Mouse (Mus musculus) cerebellum, adult 9-10 months (tissue): ENCODE data around the gene Atxn1.

Experiments
- DNase-seq: peaks from one replicate; pipeline ENCODE4 v3.0.0; 2022

Gene Atxn1

DNA sequence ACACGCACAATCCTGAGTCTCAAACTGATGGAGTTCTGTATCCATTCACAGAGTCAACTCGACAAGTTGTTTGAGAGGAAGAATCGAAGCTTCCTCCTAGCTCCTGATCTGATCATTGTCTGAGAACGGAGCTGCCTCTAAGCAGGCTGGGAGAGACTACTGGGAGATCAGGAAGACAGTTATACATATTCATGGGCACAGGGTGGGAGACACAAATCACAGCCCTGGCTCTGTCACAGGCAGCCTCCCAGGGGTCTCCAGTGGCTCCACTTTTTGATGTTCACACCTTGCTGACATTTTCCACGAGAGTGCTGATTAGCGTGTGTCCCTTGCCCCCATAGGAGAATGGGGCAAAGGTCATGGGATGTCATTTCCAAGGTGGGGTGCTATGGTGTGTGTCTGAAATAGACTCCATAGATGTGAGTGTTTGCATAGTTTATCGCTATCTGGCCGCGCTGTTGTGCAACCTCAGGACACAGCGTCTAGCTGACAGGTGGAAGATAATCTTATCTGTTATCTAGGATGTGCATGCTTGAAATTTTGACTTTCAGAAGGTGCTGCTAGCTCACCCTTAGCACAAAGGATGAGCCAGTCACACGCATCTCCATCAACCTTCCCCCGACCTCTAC lies 105.6 kb downstream of the Atxn1 start:
- no peak for DNase-seq

DNA sequence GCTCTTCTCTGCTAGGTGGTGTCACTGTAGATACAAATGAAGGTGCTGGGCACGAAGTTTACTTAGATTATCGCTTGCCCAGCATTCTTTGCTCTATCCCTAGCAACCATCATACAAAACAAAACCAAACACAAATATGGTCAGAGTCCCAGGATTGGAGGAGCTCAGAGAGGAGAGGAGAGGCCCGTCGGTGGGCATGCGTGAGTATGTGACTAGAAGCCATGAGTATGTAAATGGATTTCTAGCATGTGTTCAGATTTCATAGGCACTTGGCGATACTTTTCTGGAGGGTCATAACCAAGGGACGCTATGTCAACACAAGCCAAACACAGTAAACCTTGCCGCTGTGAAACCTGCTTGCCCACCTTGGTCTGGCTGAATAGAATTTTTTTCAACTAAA lies 107.4 kb downstream of the Atxn1 start:
- no peak for DNase-seq

DNA sequence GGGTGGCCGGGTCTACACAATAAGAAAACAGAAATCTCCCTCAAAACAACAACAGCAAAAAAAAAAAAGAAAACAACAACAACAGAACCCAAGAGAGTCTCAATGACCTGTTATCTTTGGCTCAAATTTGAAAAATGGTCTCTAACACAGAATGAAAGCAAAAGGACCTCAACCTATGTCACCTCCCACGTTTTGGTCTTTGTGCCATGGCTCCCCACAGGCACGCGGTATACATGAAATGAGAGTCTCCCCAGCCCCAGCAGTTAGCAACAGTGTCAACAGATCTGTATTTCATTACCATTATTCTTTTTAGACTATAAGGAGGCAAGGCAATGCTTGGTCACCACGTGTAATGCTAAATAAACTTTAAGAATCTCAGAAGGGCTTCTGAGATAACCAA lies 110.3 kb downstream of the Atxn1 start:
- no peak for DNase-seq

DNA sequence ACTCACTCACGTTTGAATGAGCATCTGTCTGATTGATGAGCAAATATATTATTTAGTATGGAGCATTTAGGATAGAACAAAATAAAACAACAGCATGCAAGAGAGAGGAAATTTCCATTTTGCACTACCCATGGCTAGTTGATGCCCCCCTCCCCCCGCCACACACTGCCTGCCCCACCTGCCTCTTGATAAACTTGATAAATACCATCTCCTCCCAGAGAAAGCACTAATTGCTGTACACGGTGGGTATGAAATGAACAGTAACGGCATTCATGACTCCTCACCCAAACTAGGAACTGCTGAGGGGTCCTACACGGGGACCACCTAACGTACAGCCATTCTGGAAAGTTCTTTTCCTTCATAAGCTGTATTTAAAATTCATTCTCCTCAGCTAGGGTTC lies 111.1 kb downstream of the Atxn1 start:
- no peak for DNase-seq

DNA sequence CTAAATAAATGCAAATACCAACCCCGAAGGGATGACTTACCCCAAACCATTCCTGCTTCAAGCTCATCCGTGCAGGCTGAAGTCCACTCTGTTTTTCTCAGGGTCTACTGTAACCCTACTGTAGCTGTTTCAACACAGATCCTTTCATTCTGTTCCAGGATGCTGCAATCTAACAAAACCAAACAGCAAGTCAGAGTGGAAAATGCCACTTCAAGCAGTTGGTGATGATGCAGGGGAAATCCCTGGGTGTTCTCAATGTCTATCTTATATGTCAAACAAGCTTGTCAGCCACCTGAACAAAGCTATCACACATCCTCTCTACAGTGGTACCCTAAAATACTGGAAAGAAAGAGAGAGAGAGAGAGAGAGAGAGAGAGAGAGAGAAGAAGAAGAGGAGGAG lies 112.5 kb downstream of the Atxn1 start:
- DNase-seq = no peak

DNA sequence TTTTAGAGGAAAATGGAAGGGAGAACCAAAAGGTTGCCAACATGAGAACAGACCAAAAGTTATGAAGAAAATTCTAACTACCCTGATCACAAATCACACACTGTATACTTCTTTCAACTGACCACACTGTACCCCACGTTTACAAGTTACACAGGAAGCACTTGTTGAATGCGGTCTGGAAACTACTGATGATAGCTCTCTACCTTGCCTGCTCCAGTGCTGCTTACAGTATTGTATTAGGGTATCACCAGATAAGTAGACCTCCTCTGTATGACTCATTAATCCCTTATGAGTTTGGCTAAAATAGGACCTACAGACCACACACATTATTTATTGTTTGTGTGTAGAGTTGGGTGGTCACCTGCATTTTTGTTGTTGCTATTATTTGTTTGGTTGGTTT lies 113.1 kb downstream of the Atxn1 start:
- DNase-seq = no peak

DNA sequence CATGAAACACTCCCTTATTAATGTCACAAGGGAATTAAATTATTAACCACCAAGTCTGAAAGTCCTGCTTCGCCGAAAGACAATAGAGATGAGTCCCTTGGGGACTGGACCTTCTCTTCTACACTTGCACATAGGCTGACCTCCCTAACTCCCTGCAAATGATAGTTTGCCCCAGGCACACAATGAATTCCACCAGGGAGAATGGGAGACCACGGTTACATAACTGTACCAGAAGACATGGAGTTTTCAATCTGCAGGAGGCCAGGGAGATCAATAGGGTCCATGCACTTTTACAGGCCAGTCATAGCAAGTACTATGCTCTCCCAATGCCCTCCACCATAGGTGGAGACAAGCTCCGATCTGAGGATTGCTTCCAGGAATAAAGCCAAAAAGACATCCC lies 113.7 kb downstream of the Atxn1 start:
- DNase-seq = no peak

DNA sequence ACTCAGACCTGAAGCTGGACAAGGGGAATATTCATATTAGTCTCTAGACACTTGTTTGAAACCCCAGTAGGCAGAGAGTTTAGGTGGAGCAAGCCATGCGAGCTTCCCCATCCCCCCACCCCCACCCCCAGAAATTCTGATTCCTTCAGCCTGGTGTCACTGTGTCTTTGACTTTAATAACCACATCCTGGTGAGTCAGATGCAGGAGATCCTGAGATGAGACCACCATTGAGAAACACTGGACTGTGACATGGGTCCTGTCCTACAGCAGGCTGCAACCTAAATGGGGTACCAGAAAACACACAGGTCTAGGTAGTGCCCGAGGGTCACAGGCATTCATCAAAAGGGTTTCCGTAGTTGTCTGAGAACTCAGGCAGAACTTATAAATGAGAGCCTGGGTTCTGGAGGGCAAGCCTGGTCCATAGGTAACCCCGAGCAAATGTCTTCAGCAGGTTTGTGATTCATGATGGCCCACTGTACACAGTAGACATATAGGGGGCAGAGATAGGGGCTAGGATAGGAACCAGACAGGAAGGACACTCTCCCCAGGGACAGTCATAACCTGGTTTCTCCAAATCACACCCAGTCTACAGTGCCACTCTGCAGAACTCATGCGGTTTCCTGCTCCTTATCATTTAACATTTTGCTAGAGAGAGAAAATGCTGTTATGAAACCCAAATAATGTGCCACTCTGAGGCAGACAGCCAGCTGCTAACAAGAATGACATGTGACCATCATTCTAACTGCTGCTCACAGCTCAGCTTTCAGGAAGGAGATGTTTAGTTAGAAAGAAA lies 114.4 kb downstream of the Atxn1 start:
- no peak for DNase-seq

DNA sequence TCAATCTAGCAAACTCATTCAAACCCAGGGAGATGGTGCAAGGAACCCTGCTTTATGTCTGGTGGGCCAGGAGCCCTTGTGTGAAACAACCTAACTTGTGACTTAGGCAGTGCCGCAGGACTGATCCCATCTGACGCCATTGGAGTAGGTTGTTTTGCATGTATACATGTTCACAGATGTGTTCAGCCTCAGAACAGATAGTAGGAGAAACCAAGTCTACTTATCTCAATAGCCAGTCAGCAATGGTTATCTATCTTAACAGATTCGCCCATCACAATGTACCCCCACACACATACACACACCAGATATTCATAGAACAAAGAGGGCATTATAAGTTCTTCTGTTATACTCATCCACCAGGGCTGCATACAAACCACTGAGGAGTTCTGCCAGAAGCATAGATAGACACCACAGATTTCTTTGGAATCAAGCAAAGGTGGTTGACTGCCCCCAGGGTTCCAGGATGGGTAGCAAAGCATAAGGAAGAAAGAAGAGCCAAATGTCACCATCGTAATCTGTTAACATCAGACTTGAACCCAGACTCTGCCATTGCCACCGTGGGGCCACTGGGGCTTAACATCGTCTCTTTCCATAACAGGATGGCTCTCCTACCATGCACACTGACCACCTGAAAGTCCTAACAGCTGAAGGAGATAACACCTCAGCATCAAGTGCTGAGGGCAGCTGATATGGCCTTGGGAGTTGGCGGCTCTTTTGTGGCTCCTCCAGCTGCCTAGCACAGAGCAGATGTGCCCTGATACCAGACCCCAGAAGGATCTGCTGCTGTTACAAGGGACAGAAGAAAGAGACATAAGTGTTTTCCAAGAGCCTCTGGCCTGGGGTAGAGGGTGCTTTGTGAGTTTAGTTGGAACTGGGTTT lies 115.4 kb downstream of the Atxn1 start:
- DNase-seq = no peak

DNA sequence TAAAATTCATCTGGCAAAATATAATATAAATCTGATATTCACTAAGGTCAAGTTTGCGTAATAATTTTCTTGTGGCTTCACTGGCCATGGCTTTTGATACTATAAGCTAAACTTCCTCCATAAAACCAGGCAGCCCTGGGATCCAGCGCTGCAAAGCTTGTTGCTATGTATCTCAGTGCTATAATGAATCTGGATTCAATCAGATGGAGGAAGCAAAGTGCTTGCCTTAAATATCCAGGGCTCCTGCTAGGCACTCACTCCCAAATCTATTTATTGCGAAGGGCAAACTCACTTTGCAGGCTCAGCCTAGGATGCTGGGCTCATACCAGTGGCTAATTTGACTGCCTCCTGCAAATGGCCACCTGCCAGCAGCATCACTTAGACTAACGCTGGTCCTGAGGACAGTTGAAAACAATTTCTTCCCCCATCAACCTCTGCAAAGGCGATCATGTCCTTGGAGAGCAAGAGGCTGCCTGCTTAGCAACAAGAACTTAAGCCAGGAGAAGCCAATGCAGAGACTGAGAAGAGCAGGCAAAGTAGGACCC lies 122.2 kb downstream of the Atxn1 start:
- no peak for DNase-seq

DNA sequence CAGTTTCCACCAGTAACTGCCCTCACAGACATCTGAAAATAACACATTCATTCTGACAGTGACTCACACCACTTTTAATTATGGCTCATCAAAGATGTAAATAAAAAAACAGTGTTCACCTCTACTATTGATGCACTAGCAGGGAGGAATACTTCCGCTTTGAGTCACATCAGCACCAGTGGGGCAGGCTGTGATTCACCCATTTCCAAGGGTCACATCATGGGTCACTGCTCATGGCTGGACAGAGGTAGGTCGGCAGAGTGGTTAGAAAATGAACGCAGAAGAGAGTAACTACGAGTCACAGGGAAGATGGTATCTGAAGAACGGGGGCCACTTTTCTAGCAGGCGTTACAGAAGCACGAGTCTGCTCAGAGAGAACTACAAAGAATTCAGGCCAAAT lies 124.9 kb downstream of the Atxn1 start:
- no peak for DNase-seq

DNA sequence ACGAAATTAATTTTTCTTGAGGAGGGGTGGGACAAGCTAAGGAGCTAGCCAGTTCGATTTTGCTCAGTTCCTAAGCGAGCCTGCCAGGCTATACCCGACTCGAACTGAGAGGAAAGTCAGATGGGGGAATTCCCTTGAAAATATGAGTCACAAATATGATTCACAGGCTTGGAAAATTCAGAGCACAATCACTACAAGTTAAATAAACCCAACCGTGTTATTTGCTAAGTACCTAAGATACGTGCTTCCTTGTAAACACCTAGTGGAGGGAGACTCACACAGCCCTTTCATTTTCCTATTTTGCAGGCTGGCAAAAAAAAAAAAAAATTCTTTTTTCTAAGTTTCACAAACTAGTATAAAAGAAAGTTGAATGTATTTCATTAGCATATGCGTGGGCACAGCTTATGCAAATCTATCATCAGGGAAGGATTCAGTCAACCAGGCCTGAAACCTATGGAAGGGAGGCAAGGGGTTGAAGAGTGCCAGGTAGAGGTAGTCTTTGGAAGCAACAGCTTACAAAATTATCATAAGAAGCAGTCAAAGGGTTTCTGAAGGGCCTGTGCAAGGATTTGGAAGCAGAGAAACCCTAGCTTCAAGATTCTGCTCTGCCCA lies 127.1 kb downstream of the Atxn1 start:
- DNase-seq = no peak

DNA sequence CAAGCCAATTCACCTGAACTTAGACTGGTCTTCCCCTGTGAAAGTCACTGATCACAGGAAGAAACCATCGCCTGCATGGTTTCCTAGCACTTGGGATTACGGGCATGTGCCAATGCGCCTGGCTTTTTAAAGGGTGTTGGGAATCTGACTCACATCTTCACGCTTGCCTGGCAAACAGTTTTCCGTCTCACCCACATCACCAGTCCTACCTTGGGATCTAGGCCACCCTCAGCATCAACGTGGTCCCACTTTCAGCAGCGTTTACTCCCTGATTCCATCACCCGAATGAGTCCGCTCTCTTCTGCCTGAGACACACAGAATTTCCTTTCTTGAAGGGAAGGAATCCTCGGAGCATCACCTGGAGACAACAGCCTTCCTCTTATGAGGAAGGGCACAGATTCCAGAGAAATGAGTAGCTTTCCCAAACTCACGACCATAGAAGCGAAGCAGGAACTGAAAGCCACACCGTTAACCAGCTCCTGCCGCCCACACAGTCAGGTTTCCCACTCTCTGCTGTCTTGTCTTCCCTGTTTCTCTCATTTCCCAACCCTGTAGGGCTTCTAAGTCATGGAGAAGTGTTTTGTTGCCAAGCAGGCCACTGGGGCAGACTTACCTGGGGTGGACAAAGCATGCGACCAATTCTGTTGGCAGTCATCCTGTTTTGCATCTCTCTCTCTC lies 128.3 kb downstream of the Atxn1 start:
- no peak for DNase-seq

DNA sequence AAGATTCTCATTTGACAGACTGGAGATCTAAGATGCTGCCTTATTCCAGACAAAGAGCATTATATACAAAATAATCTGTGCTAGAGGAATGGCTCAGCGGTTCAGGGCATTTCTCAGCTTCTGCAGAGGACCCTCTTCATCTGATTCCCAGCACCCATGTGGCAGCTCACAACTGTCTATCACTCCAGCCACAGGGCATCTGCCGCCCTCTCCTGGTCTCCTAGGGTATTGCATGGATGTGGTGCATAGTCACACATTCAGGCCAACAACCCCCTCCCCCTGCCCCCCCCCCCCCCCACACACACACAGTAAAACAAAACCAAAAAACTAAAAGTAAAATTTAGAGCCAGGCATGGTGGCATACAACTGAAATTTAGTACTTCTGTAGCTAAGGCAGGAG lies 130.5 kb downstream of the Atxn1 start:
- DNase-seq = no peak

DNA sequence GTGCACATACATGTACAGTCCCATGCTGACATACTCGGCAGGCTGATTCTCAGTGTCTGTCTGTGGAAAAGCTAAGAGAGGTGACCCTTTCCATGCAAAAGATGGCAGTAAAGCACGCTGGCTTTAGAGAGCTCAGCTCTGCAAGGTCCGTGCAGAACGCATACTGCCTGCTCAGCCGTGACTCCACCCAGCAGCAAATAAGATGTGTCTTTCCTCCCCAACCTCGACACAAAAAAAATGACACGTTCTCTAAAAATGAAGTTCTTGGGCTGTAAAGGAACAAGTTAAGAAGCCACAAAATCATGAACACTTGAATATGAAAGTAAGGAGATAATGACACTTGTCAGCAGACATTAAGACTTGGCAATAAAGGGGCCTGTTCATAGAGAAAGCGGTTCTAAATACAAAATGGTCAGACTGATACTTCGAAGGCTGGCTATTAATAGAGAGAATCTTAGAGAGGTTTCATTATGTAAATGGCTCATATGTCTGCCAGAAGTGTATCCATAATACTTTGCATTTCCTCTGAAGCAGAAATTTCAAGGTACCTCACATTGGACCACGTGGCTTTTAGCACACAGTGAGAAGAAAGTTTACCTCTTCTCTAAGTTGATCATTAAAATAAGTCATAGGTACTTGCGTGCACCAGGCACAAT lies 132.0 kb downstream of the Atxn1 start:
- no peak for DNase-seq

DNA sequence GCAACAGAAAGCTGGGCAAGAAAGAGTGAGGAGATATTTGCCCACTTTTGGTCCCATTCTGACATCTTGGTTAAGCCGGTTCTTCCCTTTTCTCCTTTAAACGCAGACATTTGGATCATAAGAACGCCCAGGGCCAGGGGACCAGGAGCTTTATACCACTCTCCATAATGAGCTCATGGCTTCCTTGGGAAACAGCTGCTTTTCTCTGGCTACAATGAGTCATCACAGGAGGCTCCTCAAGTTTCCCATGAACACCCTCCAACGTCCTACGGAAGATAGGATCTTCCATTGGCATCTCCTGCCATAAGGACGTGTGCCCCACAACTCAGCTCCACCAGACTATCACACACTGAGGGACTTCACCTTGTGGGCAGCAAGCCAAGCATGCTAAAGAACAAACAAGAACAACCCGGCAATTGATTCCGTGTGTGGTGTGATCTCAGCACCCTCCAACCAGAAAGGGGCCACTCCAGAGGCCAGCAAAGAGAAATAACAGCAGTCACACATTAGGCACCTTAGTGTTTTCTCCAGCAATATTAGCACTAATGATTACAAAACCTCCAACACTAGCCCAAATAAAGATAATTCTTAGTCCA lies 135.4 kb downstream of the Atxn1 start:
- no peak for DNase-seq

DNA sequence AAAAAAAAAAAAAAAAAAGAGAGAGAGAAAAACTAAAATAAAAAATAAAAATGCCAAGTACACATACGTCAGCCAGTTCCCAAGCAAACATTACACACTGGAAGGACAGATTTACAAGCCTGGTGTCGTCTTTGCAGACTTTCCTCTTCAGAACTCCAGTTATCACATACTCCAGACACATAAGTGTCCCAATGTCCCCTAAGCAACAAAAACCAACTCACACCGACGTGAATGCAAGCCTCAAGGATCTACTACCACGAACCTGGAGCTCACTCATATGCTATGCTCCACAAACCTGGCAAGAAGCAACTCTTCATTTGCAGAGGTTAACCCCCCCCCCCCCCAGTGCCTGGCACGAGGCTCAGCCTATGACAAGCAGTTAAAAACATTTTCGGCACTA lies 136.8 kb downstream of the Atxn1 start:
- DNase-seq = no peak

DNA sequence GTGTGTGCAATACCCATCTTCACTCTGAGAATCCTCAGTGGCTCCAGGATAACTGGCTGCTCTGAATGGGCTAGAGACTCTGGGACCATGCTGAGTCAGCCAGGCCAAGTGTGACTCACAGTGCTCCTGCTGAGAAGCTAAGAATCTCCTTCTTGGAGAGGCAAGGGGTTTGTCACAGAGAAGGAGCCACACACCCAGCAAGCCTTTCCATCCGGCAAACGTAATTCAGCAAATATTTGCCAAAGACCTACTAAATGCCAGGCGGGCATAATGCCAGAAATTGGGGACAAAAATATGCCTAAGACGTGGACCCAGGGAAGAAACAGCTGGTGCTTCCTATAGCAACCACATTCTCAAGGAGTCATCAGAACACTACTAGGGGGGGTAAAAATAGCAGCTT lies 137.2 kb downstream of the Atxn1 start:
- peak; percentile 79 for DNase-seq

DNA sequence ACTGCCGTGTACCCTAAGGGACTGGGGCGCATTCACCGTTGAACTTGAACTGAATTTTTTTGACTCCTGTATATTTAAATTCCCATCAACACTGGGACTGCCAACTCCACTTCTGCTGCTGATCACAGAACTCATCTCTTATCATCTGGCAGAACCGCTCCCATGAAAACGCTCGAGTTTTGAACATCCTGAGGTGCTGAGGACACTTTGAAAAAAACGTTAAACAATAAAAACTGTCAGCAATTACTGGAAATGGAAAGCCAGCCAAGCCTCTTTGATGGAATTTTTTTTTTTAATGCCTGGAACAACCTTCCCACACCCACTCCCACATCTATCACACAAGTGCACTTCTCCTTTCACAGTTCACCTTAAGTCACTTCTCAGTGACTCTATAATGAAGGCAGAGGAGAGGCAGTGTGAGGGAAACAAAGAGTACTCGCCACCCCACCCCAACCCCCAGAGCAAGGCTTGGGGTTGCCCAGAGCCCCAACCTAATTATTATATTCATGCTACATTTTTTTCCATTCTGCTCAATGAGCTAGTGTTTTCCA lies 137.7 kb downstream of the Atxn1 start:
- no peak for DNase-seq

DNA sequence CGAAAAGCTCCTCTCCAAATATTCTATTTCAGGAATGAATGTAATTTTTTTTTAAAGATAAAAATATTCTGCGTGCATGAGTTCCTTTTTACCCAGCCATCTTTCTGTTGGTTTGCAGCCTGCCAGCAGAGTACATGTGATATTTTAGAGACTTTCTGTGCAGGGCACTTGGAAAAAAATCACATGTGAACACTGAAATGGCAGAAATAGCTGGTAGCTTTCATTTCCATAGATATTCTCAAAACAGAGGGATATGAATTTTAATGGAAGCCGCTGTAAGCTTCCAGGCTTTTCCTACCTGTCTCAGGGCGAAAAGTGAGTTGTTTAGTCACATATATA lies 142.3 kb downstream of the Atxn1 start:
- DNase-seq = no peak

DNA sequence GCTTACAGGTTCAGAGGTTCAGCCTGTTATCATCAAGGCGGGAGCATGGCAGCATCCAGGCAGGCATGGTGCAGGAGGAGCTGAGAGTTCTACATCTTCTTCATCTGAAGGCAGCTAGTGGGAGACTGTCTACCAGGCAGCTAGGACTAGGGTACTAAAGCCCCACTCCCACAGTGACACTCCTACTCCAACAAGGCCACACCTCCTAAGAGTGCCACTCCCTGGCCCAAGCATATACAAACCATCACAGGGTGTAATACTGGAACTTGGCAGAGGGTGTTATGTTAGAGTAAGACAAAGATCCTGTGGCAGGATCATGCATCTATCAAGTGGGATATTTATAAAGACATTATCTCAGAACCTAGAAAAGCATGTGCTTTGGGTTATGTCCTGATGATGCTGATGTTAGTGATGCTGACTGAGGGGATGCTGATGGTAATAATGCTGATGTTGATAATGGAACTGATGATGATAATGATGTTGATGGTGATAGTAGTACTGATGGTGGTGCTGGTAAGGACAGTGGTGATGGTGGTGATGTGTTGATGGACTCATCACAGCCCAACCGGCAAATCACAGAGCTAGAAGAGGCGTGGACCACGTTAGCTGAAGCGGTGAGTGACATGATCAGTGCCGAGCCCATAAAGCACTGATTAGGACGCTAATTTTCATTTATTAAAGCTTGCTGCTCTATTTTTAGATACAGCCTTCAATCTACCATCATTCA lies 142.9 kb downstream of the Atxn1 start:
- no peak for DNase-seq
